Mouse (Mus musculus) Muller cell, postnatal 12 days (primary cell): ENCODE results near the gene Taf10.
A peak's percentile ranks its signal among the peaks of the same experiment; 100 is the strongest.

Experiments used
- DNase-seq: peaks from one replicate; pipeline ENCODE4 v3.0.0-alpha.2; 2015; ENCODE audit errors: inconsistent ontology term

Taf10 gene

GRCm38 (mm10) chr7:105721916-105722315, 22.2 kb downstream of the Taf10 start:
- DNase-seq = peak; percentile 80

DNA sequence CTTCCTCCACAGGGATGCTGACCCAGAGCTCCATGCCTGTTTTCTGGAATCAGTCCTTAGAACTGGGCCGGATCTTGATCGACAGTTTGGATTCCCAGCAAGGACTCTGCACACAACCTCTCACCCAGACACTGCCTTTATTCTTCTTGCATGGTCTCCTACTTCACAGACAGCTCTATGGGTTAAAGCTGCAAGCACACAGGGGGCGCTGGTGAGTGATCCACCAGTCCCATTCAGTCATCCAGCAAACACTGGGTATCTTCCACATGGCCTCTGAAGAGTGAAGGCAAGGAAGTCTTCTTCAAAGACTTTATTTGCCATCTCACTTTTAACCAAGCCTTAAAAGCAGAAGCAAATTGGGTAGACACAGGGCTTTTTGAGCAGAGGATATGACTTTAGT, 28.8 kb downstream of the Taf10 start:
- no peak for DNase-seq

DNA sequence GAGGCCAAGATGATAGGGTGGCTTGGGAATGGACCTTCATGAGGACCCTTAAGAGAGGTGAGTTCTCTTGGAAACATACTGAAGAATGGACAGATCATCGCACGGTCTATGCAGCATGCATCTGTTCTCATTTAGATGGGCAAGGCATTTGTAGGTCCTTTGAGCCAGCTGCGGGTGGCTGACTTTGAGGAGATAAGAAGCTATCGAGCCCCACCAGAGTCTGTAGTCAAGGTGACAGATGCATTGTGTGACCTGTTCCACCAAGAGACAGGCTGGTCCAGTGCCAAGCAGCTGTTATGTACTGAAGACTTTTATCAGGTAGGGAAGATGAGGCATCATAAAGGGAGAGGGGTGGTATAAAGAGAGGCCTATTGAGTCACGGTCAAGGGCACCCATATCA, 35.4 kb downstream of the Taf10 start:
- DNase-seq = no peak

- DNase-seq = no peak
These were observed 40.3 kb downstream of the Taf10 start for GRCm38 (mm10) chr7:105703816-105704215.

DNA sequence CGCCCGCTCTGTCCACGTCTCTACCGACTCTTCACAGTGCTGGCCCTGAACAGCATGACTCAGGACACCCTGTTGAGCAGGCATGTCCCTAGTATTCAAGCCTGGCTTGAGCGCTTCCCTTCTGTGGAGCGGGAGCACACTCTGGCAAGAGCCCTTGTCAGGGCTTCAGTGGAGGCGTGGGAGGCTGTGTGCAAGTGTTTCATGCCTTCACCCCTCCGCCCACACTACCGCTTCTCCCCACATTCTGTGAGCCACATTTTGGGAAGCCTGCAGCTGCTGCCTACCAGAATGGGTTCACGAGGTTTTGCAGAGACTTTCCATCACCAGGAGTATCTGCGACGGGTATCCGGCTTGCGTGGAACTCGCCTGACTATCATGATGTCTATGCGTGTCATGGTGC, 41.0 kb downstream of the Taf10 start:
- DNase-seq = peak; percentile 8

DNA sequence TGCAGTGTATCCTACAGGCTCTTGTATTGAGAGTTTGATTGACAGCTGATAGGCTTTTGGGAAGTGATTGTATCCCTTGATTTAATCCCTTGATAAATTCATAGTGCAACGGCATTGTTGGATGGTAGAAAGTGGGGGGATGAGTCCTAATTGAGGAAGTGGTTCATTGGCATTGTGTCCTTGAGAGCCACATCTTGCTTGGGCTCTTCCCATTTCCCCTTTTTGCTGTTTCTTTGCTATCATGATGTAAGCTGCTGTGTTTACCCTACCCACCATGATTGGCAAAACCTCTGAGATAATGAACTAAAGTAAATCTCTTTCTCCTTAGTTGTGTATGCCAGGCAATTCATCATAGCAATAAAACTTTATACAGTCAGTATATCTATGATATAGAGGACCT, 53.3 kb downstream of the Taf10 start:
- DNase-seq = no peak
